Mouse (Mus musculus) liver, embryonic 16.5 days (tissue): ENCODE data around the gene Slc40a1. TPM values are rescaled to one million over a fixed set of nuclear protein-coding genes. Genes with fewer than 3 reads are reported as not detected.

Experiments
- ATAC-seq: fragments of 200-750 bp; cut with Nextera tagmentation; 2 replicates; pipeline ENCODE4 v1.8.0; 2017; ENCODE audit warnings: low read depth, mild to moderate bottlenecking, moderate number of reproducible peaks, moderate library complexity
- H3K27ac ChIP-seq: fragments of 300-500 bp; sonication (generic); 2 replicates; pipeline ENCODE4 v1.5.1; 2014; ENCODE audit warnings: mild to moderate bottlenecking, low read length
- H3K27me3 ChIP-seq: fragments of 300-500 bp; sonication (generic); 2 replicates; pipeline ENCODE4 v1.6.1; 2014; ENCODE audit warnings: low read depth, low read length, mixed read lengths; ENCODE audit not compliant: control insufficient read depth, insufficient read depth
- H3K36me3 ChIP-seq: fragments of 300-500 bp; sonication (generic); 2 replicates; pipeline ENCODE4 v1.6.1; 2014; ENCODE audit warnings: mild to moderate bottlenecking; ENCODE audit not compliant: control insufficient read depth, insufficient read depth
- H3K4me1 ChIP-seq: fragments of 300-500 bp; sonication (generic); 2 replicates; pipeline ENCODE4 v1.6.1; 2014; ENCODE audit warnings: low read depth, low read length, mixed read lengths; ENCODE audit not compliant: control insufficient read depth
- H3K4me2 ChIP-seq: fragments of 300-500 bp; sonication (generic); 2 replicates; pipeline ENCODE4 v1.6.1; 2014; ENCODE audit warnings: low read depth, low read length, mixed read lengths
- H3K4me3 ChIP-seq: fragments of 300-500 bp; sonication (generic); 2 replicates; pipeline ENCODE4 v1.5.1; 2014; ENCODE audit warnings: low read depth, mild to moderate bottlenecking, low read length
- H3K9ac ChIP-seq: fragments of 300-500 bp; sonication (generic); 2 replicates; pipeline ENCODE4 v1.6.1; 2014; ENCODE audit warnings: low read depth, low read length
- H3K9me3 ChIP-seq: fragments of 300-500 bp; sonication (generic); replicated peaks from 2 replicates; pipeline ENCODE4 v1.6.1; 2016; ENCODE audit warnings: low read length; ENCODE audit not compliant: control insufficient read depth
- WGBS: fragments of 180-500 bp; shearing (Covaris S2); extraction: QIAGEN DNeasy Blood & Tissue Kit; methylation state at CpG from one replicate; pipeline ENCODE4 v1.1.7; 2014; ENCODE audit not compliant: insufficient replicate concordance; 5-methylcytosine and 5-hydroxymethylcytosine counted together
- polyA plus RNA-seq: library from polyadenylated mRNA; unstranded; fragments of >200 nt; fragmentation: Nextera tagmentation; extraction: Ambion mirVana; gene quantifications from 2 replicates; pipeline ENCODE4 v1.2.1, GENCODE M21; 2015

Slc40a1 gene
- polyA plus RNA-seq, 1 experiment from 2014 or later, result 179 TPM

DNA sequence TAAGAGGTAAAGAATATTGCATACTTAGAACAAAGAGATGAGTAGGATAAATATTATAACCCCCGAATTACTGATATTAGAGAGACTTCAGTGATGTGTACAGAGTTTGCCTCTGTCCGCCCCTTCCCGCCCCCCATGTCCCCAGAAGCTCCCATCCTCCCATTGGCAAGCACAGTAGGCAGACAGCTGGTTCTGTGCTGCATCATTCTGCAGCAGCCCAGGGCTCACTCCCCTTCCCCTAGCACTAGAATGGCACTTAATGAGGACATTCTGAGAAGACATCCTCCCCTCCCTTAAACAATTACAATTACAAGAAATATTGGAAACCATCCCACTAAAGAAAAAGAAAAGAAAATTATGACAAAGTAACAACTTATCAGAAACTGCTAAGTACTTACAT, 62.7 kb downstream of the Slc40a1 start:
- WGBS, result 75% methylated on average over 3 of the region's 3 CpGs
- no peak overlapping the region for H3K4me3 ChIP-seq

GRCm38 (mm10) chr1:45861162-45861561, 65.2 kb downstream of the Slc40a1 start:
- H3K4me3 ChIP-seq, result no peak overlapping the region
- no peak for ATAC-seq
- H3K4me1 ChIP-seq, result peaks cover 8% of the 10 kb centered on the region; the same call in 1 of the 2 replicates
- H3K9me3 ChIP-seq, result peaks cover 3% of the 10 kb centered on the region; the same call in 1 of the 2 replicates
- H3K27me3 ChIP-seq, result no peaks in the 10 kb centered on the region
- no peak overlapping the region for H3K27ac ChIP-seq
- H3K9ac ChIP-seq, result no peak overlapping the region
- H3K4me2 ChIP-seq, result no peak overlapping the region
- H3K36me3 ChIP-seq, result no peaks in the 10 kb centered on the region

More for the DNA sequence above, 62.7 kb downstream of the Slc40a1 start:
- Histone ChIP-seq H3K9me3 (peaks cover 3% of the 10 kb centered on the region; the same call in 1 of the 2 replicates), H3K4me2 (no peak overlapping the region), H3K4me1 (peaks cover 8% of the 10 kb centered on the region; the same call in 1 of the 2 replicates), H3K27me3 (no peaks in the 10 kb centered on the region), H3K36me3 (no peaks in the 10 kb centered on the region), H3K27ac (no peak overlapping the region), H3K9ac (no peak overlapping the region)
- ATAC-seq, result no peak

DNA sequence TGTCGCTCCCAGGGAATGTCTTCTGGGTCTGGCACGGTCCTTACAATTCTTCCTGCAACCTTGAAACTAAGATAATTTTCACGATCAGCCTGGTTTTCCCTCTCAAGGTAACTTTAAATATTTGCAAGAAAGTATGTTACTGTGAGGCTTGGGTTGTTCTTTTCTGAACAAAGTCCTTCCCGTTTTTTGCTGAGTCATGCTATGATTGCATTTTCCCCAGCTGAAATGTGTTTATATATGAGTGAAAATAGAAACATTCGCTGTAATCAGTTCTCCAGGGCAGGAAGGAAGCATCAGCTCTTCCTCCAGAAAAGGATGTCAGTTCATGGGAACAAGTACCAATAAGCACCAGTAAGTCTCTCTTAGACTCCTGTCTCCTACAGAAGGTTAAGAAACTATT, 66.0 kb downstream of the Slc40a1 start:
- H3K4me2 ChIP-seq, result no peak overlapping the region
- peaks cover 8% of the 10 kb centered on the region; the same call in 1 of the 2 replicates for H3K4me1 ChIP-seq
- peaks cover 3% of the 10 kb centered on the region; the same call in 1 of the 2 replicates for H3K9me3 ChIP-seq
- ATAC-seq, result peak; percentile 50
- H3K27ac ChIP-seq, result peak overlapping the region; percentile 59; the same call in 1 of the 2 replicates
- H3K4me3 ChIP-seq, result no peak overlapping the region
- H3K9ac ChIP-seq, result no peak overlapping the region
- no peaks in the 10 kb centered on the region for H3K27me3 ChIP-seq
- WGBS, result 25% methylated on average over 5 of the region's 5 CpGs
- H3K36me3 ChIP-seq, result no peaks in the 10 kb centered on the region

Other genes starting within 250 kb of the Slc40a1 start
- 22.0 and 25.9 TPM in 2 replicates for gene Wdr75, start 131.4 kb downstream of the Slc40a1 start, polyA plus RNA-seq
- gene Gm5269, start 36.2 kb downstream of the Slc40a1 start, polyA plus RNA-seq, result 0.15 and 0.63 TPM in 2 replicates
- 0.04 and 0.11 TPM in 2 replicates for gene Dnah7b, start 139.8 kb upstream of the Slc40a1 start, polyA plus RNA-seq